Mouse (Mus musculus): Measurements from ENCODE around the gene Casp3. TPM values are rescaled to one million over a fixed set of nuclear protein-coding genes. Genes with fewer than 3 reads are reported as not detected.
A peak's percentile ranks its signal among the peaks of the same experiment; 100 is the strongest.

The Casp3 gene
- polyA plus RNA-seq, 1 experiment: 26.1 TPM

DNA sequence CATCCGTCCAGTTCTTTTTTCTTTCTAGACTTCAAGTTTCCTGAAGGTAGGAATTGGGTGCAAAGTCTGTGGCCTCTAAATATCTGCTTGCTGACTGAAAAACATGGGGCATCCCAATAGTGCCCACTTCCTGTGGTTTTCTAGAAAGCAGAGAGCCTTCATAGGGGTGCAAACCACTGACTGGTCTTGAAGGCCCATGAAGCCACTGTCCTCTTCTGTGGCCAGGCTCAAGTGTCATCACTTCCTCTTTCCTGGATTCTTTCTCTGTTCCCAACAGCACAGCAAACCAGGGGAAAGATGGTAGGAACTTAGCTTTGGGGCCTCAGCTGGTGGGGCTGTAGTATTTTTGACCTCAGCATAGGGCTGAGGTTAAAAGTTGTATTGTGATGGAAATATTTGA, 11.6 kb downstream of the Casp3 start:
- H3K4me3 ChIP-seq (replicated peaks; ENCODE audit: control insufficient read depth, low read depth, low read length): no peak overlapping the region
- WGBS: 60% methylated on average over 1 of the region's 1 CpGs
- H3K4me1 ChIP-seq (ENCODE audit: control insufficient read depth, insufficient read depth, low read length): peaks cover 4% of the 10 kb centered on the region; the same call in 1 of the 2 replicates
- no peak overlapping the region for H3K27ac ChIP-seq (ENCODE audit: control insufficient read depth, insufficient read depth, low read depth, low read length, poor library complexity)
- TF ChIP-seq CTCF (IDR thresholded peaks at IDR 0.05; ENCODE audit: control insufficient read depth, insufficient read depth, low read length) (no peak), POLR2A (IDR thresholded peaks at IDR 0.05; ENCODE audit: borderline replicate concordance, control insufficient read depth, low read depth, low read length) (no peak)

DNA sequence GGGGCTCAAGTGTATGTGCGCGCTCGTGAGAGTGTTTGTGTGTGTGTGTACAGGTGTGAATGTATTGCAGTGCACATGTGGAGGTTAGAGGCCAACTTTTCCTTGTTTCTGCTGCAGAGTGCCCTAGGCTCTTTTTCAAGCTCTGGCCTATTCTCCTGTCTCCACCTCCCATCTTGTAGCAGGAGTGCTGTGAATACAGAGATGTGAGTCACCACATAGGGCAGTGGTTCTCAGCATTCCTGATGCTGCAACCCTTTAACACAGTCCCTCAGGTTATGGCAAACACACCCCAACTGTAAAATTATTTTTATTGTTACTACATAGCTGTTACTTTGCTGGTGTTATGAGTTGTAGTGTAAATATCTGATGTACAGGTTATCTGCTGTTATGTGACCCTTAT, 13.3 kb downstream of the Casp3 start:
- 97% methylated on average over 3 of the region's 3 CpGs for WGBS
- Histone ChIP-seq H3K4me1 (ENCODE audit: control insufficient read depth, insufficient read depth, low read length) (peaks cover 4% of the 10 kb centered on the region; the same call in 1 of the 2 replicates), H3K27ac (ENCODE audit: control insufficient read depth, insufficient read depth, low read depth, low read length, poor library complexity) (no peak overlapping the region), H3K4me3 (replicated peaks; ENCODE audit: control insufficient read depth, low read depth, low read length) (no peak overlapping the region)
- TF ChIP-seq POLR2A (IDR thresholded peaks at IDR 0.05; ENCODE audit: borderline replicate concordance, control insufficient read depth, low read depth, low read length): no peak

DNA sequence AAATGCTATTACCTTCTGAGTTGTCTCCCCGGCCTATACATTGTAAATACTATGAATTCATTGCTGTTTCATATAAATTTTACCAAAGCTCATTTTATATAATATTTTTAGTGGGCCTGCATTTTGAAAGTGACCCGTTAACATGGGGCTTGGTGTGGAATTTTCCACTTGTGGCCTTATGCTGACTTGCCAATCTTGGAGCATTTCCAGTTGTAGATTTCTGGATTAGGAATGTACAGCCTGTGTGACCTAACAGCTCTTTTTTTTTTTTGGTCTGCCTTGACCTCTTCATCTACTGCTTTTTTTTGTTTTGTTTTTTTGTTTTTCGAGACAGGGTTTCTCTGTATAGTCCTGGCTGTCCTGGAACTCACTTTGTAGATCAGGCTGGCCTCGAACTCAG, 13.8 kb downstream of the Casp3 start:
- H3K4me1 ChIP-seq (ENCODE audit: control insufficient read depth, insufficient read depth, low read length): peaks cover 4% of the 10 kb centered on the region; the same call in 1 of the 2 replicates
- 84% methylated on average over 4 of the region's 4 CpGs for WGBS
- H3K27ac ChIP-seq (ENCODE audit: control insufficient read depth, insufficient read depth, low read depth, low read length, poor library complexity): no peak overlapping the region
- H3K4me3 ChIP-seq (replicated peaks; ENCODE audit: control insufficient read depth, low read depth, low read length): no peak overlapping the region
- TF ChIP-seq POLR2A (IDR thresholded peaks at IDR 0.05; ENCODE audit: borderline replicate concordance, control insufficient read depth, low read depth, low read length) (no peak), CTCF (IDR thresholded peaks at IDR 0.05; ENCODE audit: control insufficient read depth, insufficient read depth, low read length) (no peak)

DNA sequence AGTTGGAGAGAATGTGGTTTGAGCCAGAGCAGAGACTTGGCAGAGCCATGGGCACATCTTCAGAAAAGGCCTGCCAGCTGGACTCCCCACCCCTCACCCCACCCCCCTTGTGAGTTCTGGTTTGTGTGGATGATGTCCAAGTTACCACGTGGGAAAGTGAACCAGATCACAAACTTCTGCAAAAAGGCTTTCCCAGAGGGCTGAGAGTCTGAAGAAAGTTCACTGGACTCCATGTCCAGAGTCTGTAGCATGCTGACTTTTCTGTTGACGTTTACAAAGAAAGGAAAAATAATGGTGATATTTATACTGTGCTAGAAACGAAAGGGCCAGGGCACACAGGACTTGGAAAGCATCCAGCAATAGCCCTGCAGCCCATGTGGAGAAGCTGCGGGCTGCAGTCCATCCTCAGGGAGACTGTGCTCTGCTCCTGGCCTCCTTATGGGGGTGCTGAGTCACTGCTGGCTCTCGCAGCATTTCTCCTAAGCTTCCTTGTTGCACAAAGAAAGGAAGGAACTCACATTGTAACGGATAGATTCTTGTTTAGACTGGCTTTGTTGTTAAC, 22.0 kb downstream of the Casp3 start:
- H3K4me1 ChIP-seq (ENCODE audit: control insufficient read depth, insufficient read depth, low read length): peaks cover 2% of the 10 kb centered on the region
- WGBS: 13% methylated on average over 6 of the region's 6 CpGs

DNA sequence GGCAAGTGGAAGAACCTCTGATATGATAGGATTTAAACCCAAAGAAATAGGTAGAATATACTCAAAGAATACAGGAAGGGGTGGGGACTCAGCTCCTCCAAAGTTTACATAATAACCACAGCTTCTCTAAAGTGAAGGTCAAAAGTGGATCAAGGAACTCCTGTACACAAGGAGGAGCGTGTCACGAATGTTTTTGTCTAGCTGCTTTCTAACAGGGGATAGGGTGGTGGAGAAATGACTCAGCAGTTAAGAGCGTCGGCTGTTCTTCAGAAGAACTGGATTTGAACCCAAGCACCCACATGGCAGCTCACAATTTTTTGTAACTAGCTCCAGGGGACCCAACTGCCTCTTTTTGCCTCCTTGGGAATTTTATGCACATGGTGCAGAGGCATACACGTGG, 22.8 kb downstream of the Casp3 start:
- Histone ChIP-seq H3K4me1 (ENCODE audit: control insufficient read depth, insufficient read depth, low read length) (peaks cover 2% of the 10 kb centered on the region), H3K4me3 (replicated peaks; ENCODE audit: control insufficient read depth, low read depth, low read length) (no peak overlapping the region), H3K27ac (ENCODE audit: control insufficient read depth, insufficient read depth, low read depth, low read length, poor library complexity) (no peak overlapping the region)
- no peak for TF ChIP-seq CTCF (IDR thresholded peaks at IDR 0.05; ENCODE audit: control insufficient read depth, insufficient read depth, low read length)
- TF ChIP-seq POLR2A (IDR thresholded peaks at IDR 0.05; ENCODE audit: borderline replicate concordance, control insufficient read depth, low read depth, low read length): no peak
- WGBS: 17% methylated on average over 5 of the region's 5 CpGs

More for the DNA sequence above, 22.0 kb downstream of the Casp3 start:
- Histone ChIP-seq H3K4me3 (replicated peaks; ENCODE audit: control insufficient read depth, low read depth, low read length) (no peak overlapping the region), H3K27ac (ENCODE audit: control insufficient read depth, insufficient read depth, low read depth, low read length, poor library complexity) (peak overlapping the region; percentile 34)
- TF ChIP-seq CTCF (IDR thresholded peaks at IDR 0.05; ENCODE audit: control insufficient read depth, insufficient read depth, low read length) (no peak), POLR2A (IDR thresholded peaks at IDR 0.05; ENCODE audit: borderline replicate concordance, control insufficient read depth, low read depth, low read length) (no peak)

DNA sequence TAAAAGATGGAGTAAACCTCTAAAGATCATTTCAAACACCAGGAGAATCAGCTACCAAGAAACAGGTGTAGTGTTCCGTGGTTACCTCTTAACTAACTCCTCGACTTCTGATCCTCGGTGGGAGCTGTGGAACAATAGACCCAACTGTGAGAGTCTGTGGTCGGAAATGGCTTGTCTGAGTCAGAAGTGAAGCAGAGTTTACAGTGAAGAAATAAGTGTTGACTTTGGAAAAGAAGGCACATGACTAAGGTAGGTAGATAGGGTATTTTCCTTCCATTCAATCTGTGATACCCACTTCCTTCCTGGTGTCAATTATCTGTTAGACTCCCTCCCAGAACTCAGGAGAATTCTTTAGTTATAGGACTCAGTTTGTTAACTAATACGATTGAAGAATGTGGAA, 24.2 kb downstream of the Casp3 start:
- 19% methylated on average over 5 of the region's 5 CpGs for WGBS
- H3K4me3 ChIP-seq (replicated peaks; ENCODE audit: control insufficient read depth, low read depth, low read length): no peak overlapping the region

DNA sequence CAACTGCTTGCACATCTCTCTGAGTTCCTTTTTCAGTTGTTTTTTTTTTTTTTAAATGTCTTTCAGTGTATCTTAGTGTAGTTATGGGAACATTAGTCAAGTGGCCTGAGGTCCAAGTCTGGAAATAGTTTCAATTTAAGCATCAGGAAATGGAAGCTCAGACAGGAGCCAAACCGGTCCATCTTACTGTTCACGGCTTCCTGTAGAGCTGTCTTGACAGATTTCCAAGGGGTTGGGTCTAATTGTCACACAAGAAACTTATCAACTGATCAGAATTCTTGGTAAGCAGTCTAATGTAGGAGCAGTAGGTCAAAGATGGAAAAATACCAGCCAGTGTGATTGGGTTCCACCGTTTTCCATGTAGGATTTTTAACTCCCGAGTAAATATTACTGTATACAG, 31.3 kb downstream of the Casp3 start:
- no peaks in the 10 kb centered on the region for H3K4me1 ChIP-seq (ENCODE audit: control insufficient read depth, insufficient read depth, low read length)

More for the DNA sequence above, 24.2 kb downstream of the Casp3 start:
- no peak overlapping the region for H3K27ac ChIP-seq (ENCODE audit: control insufficient read depth, insufficient read depth, low read depth, low read length, poor library complexity)
- peaks cover 2% of the 10 kb centered on the region for H3K4me1 ChIP-seq (ENCODE audit: control insufficient read depth, insufficient read depth, low read length)
- TF ChIP-seq POLR2A (IDR thresholded peaks at IDR 0.05; ENCODE audit: borderline replicate concordance, control insufficient read depth, low read depth, low read length): no peak
- no peak for TF ChIP-seq CTCF (IDR thresholded peaks at IDR 0.05; ENCODE audit: control insufficient read depth, insufficient read depth, low read length)

DNA sequence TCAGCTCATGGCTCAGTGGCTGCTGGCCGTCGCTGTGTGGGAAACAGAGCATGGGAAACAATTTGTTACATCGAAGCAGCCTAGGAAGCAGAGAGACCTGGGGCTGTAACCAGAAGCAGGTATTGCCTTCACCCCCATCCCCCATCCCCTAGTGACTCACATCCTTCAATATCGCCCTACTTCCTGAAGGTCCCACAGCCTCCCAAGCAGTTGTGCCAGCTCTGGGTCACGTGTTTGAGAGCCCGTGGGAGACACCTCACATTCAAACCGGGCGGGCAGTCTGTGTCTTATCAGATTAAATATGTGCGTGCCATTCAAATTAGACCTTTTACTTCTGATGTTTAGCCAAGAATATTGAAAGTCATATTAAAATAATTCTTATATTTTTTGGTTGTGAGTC, 34.8 kb downstream of the Casp3 start:
- Histone ChIP-seq H3K27ac (ENCODE audit: control insufficient read depth, insufficient read depth, low read depth, low read length, poor library complexity) (no peak overlapping the region), H3K4me1 (ENCODE audit: control insufficient read depth, insufficient read depth, low read length) (no peaks in the 10 kb centered on the region), H3K4me3 (replicated peaks; ENCODE audit: control insufficient read depth, low read depth, low read length) (no peak overlapping the region)
- WGBS: 8% methylated on average over 9 of the region's 9 CpGs
- TF ChIP-seq CTCF (IDR thresholded peaks at IDR 0.05; ENCODE audit: control insufficient read depth, insufficient read depth, low read length): no peak
- TF ChIP-seq POLR2A (IDR thresholded peaks at IDR 0.05; ENCODE audit: borderline replicate concordance, control insufficient read depth, low read depth, low read length): no peak

More for the DNA sequence above, 31.3 kb downstream of the Casp3 start:
- TF ChIP-seq POLR2A (IDR thresholded peaks at IDR 0.05; ENCODE audit: borderline replicate concordance, control insufficient read depth, low read depth, low read length) (no peak), CTCF (IDR thresholded peaks at IDR 0.05; ENCODE audit: control insufficient read depth, insufficient read depth, low read length) (no peak)
- no peak overlapping the region for H3K4me3 ChIP-seq (replicated peaks; ENCODE audit: control insufficient read depth, low read depth, low read length)
- no peak overlapping the region for H3K27ac ChIP-seq (ENCODE audit: control insufficient read depth, insufficient read depth, low read depth, low read length, poor library complexity)
- 48% methylated on average over 4 of the region's 4 CpGs for WGBS

DNA sequence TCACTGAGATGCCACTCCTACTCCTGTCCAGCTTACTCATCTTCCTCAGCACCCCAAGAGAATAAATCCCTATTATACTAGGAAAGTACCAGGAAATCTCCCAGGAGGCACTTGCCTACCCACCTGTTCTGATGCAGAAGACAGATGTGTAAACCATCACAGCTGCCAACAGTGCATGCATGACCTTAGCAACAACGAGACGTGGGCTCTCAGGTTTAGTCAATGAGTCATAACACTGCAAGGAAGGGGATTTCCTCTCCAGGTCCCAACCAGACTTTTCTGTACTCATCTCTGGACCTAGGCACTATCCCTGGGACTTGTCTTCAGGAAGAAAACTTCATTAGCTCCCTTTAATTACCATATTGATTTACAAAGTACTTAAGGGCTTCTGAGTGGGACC, 38.8 kb downstream of the Casp3 start:
- 72% methylated on average over 2 of the region's 2 CpGs for WGBS
- Histone ChIP-seq H3K4me3 (replicated peaks; ENCODE audit: control insufficient read depth, low read depth, low read length) (no peak overlapping the region), H3K27ac (ENCODE audit: control insufficient read depth, insufficient read depth, low read depth, low read length, poor library complexity) (no peak overlapping the region), H3K4me1 (ENCODE audit: control insufficient read depth, insufficient read depth, low read length) (no peaks in the 10 kb centered on the region)
- no peak for TF ChIP-seq POLR2A (IDR thresholded peaks at IDR 0.05; ENCODE audit: borderline replicate concordance, control insufficient read depth, low read depth, low read length)
- TF ChIP-seq CTCF (IDR thresholded peaks at IDR 0.05; ENCODE audit: control insufficient read depth, insufficient read depth, low read length): no peak
